Mouse (Mus musculus) C2C12 (cell line): ENCODE results near the gene Bbof1.

ENCODE experiments used
- CEBPB ChIP-seq: IDR thresholded peaks from one replicate; pipeline ENCODE4 v1.6.1; 2011; ENCODE audit warnings: low read depth, mild to moderate bottlenecking, control low read depth, moderate library complexity
- CTCF ChIP-seq: IDR thresholded peaks from one replicate; pipeline ENCODE4 v1.5.1; 2011; ENCODE audit not compliant: control insufficient read depth, insufficient read depth, insufficient read length
- FOSL1 ChIP-seq: IDR thresholded peaks from one replicate; pipeline ENCODE4 v1.8.0; 2011; ENCODE audit warnings: mild to moderate bottlenecking, low read length; ENCODE audit not compliant: poor library complexity, insufficient read depth, severe bottlenecking
- MAX ChIP-seq: IDR thresholded peaks from one replicate; pipeline ENCODE4 v1.6.1; 2011; ENCODE audit warnings: mild to moderate bottlenecking, control low read depth
- MYOD1 ChIP-seq: IDR thresholded peaks from one replicate; pipeline ENCODE4 v1.6.1; 2011; ENCODE audit warnings: low read depth; ENCODE audit not compliant: control insufficient read depth, insufficient read length
- USF1 ChIP-seq: IDR thresholded peaks from one replicate; pipeline ENCODE4 v1.6.1; 2011; ENCODE audit warnings: low read depth, mild to moderate bottlenecking, control low read depth, moderate library complexity

- TF ChIP-seq USF1 (no peak), CTCF (no peak), MYOD1 (no peak), FOSL1 (no peak), MAX (no peak), CEBPB (no peak)
Observed at GRCm38 (mm10) chr12:84459845-84460244, 51.0 kb downstream of the Bbof1 start.
